Mouse (Mus musculus) neural tube, embryonic 15.5 days (tissue): ENCODE data around the gene Agl. TPM values are rescaled to one million over a fixed set of nuclear protein-coding genes. Genes with fewer than 3 reads are reported as not detected.

Experiments used
- ATAC-seq: fragments of 200-750 bp; cut with Nextera tagmentation; 2 replicates; pipeline ENCODE4 v1.8.0; 2017; ENCODE audit warnings: mild to moderate bottlenecking, moderate TSS enrichment, moderate library complexity; ENCODE audit not compliant: low FRiP score
- H3K27ac ChIP-seq: fragments of 300-500 bp; sonication (generic); replicated peaks from 2 replicates; pipeline ENCODE4 v1.5.1; 2015; ENCODE audit warnings: mild to moderate bottlenecking, inconsistent platforms
- H3K27me3 ChIP-seq: fragments of 300-500 bp; sonication (generic); replicated peaks from 2 replicates; pipeline ENCODE4 v1.6.1; 2015; ENCODE audit warnings: inconsistent platforms
- H3K36me3 ChIP-seq: fragments of 300-500 bp; sonication (generic); 2 replicates; pipeline ENCODE4 v1.6.1; 2015; ENCODE audit warnings: inconsistent platforms
- H3K4me1 ChIP-seq: fragments of 300-500 bp; sonication (generic); 2 replicates; pipeline ENCODE4 v1.6.1; 2015; ENCODE audit warnings: inconsistent platforms
- H3K4me2 ChIP-seq: fragments of 300-500 bp; sonication (generic); 2 replicates; pipeline ENCODE4 v1.6.1; 2015; ENCODE audit warnings: inconsistent platforms, mild to moderate bottlenecking, moderate library complexity
- H3K4me3 ChIP-seq: fragments of 300-500 bp; sonication (generic); replicated peaks from 2 replicates; pipeline ENCODE4 v1.5.1; 2015; ENCODE audit warnings: mild to moderate bottlenecking, inconsistent platforms
- H3K9ac ChIP-seq: fragments of 300-500 bp; sonication (generic); replicated peaks from 2 replicates; pipeline ENCODE4 v1.6.1; 2015; ENCODE audit warnings: mild to moderate bottlenecking, inconsistent platforms
- H3K9me3 ChIP-seq: fragments of 300-500 bp; sonication (generic); replicated peaks from 2 replicates; pipeline ENCODE4 v1.6.1; 2016; ENCODE audit warnings: inconsistent platforms
- WGBS: fragments of 180-500 bp; shearing (Covaris S2); methylation state at CpG from one replicate; pipeline ENCODE4 v1.1.7; 2015; ENCODE audit warnings: mixed read lengths; 5-methylcytosine and 5-hydroxymethylcytosine counted together
- polyA plus RNA-seq: library from polyadenylated mRNA; unstranded; fragments of >200 nt; fragmentation: Nextera tagmentation; extraction: Ambion mirVana; gene quantifications from 2 replicates; pipeline ENCODE4 v1.2.1, GENCODE M21; 2015

The Agl gene
- polyA plus RNA-seq, 1 experiment from 2014 or later: 17.0 TPM

DNA sequence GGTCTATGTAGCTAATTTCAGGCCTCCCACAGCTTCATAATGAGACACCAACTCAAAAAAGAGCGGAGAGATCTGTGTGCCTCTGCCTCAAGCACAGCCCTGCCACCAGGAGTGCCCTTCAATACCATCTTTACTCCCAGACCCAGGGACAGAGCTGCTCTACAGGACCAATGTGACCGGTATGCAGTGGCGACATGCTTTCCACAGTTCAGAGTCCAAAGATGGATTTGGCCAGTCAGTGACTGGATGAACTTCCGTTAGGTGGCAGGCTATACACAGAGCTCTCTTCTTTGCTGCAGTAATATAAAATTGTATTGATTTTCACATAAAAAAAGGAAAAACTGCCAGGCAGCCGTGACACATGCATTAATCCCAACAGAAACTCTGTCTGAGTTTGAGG lies 104.1 kb downstream of the Agl start:
- Histone ChIP-seq H3K4me2 (no peak overlapping the region), H3K36me3 (peaks cover 3% of the 10 kb centered on the region; the same call in 1 of the 2 replicates), H3K9me3 (no peaks in the 10 kb centered on the region), H3K27ac (no peak overlapping the region), H3K4me3 (no peak overlapping the region), H3K9ac (no peak overlapping the region), H3K4me1 (no peaks in the 10 kb centered on the region), H3K27me3 (no peaks in the 10 kb centered on the region)
- ATAC-seq: no peak
- WGBS: 90% methylated on average over 5 of the region's 5 CpGs

DNA sequence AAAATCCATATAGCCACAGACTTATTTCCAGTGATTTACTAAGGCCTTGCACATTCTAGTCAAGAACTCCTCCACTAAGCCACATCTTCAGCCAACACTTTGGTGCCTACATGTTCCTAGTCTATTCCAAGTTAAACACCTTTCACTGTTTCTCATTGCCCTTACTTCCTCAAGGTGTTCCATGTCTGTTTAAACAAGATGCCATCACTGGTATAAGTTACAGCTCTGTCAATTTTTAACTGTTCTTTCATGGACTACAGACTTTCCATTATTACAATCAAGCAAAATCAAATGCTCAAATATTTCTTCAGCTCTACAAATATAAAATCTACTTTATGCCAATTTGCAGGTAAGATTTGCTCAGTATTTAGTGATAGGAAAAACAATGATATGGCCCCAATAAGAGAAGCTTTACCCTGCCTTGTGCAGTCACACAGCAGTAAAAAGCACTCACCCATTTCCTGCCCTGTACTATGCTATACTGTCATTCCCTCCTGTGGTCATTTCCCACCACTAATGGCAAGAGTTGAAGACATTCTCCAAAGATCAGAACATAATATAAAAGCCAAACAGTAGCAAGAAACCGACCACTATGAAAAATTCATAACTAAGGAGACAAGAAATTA lies 105.2 kb downstream of the Agl start:
- Histone ChIP-seq H3K4me1 (no peaks in the 10 kb centered on the region), H3K27ac (no peak overlapping the region), H3K4me2 (no peak overlapping the region), H3K4me3 (no peak overlapping the region), H3K9me3 (no peaks in the 10 kb centered on the region), H3K36me3 (peaks cover 3% of the 10 kb centered on the region; the same call in 1 of the 2 replicates), H3K9ac (no peak overlapping the region), H3K27me3 (no peaks in the 10 kb centered on the region)
- WGBS: 86% methylated on average over 1 of the region's 1 CpGs
- no peak for ATAC-seq

DNA sequence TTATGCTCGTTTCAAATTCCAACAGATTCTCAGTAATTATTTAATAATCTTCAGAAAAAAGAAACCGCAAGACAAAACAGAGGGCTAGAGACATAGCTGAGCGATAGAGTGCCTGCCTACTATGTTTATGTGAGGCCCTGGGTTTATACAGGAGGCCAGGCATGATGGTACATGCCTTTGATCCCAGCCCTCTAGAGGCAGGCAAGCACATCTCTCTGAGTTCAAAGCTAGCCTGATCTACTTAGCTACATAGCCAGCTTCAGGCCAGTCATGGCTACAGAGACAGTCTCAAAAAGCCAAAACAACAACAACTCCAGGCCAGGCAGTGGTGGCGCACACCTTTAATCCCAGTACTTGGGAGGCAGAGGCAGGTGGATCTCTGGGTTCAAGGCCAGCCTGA lies 106.4 kb downstream of the Agl start:
- H3K4me2 ChIP-seq: no peak overlapping the region
- no peaks in the 10 kb centered on the region for H3K27me3 ChIP-seq
- H3K9ac ChIP-seq: no peak overlapping the region
- H3K36me3 ChIP-seq: no peaks in the 10 kb centered on the region; the same call in 1 of the 2 replicates
- no peak overlapping the region for H3K4me3 ChIP-seq
- no peak overlapping the region for H3K27ac ChIP-seq
- no peaks in the 10 kb centered on the region for H3K4me1 ChIP-seq
- ATAC-seq: no peak
- no peaks in the 10 kb centered on the region for H3K9me3 ChIP-seq
- 98% methylated on average over 4 of the region's 4 CpGs for WGBS

DNA sequence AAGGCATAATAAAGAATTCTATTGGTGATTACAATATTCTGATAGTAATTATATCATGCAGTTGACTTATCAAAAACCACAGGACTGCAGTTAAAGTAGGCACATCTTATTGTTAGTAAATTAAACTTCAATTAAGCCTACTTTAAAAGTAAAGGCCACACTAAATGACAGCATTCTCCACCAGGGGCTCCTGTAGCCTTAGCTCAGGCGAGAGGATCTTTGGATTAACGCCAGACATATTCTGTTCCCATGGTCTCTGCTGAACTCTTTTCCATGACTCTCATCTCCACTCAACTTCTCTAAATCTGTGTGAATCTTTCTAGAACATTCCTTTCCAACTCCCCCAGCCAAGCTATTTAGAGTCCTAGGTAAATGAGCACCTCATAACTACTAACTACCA lies 109.2 kb downstream of the Agl start:
- WGBS: 65% methylated on average over 2 of the region's 2 CpGs

DNA sequence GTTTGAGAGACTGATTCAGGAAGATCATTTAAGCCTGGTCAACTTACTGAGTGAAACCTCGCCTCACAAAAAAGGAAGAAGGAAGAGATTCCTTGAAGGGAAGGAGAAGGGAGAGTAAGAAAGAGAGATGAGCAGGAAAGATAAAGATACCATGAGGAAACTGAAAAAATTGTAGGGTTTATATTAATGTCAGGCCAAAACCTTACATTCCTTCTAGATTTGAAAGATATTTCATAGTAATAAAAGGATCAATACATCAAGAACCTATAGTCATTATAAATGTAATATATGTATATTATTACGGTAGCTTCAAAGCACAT lies 112.3 kb downstream of the Agl start:
- no peaks in the 10 kb centered on the region for H3K9me3 ChIP-seq
- ATAC-seq: no peak

More for the DNA sequence above, 109.2 kb downstream of the Agl start:
- no peaks in the 10 kb centered on the region for H3K27me3 ChIP-seq
- H3K9me3 ChIP-seq: no peaks in the 10 kb centered on the region
- no peak overlapping the region for H3K4me2 ChIP-seq
- H3K27ac ChIP-seq: no peak overlapping the region
- ATAC-seq: no peak
- no peak overlapping the region for H3K4me3 ChIP-seq
- H3K9ac ChIP-seq: no peak overlapping the region
- H3K36me3 ChIP-seq: peaks cover 2% of the 10 kb centered on the region; the same call in 1 of the 2 replicates
- H3K4me1 ChIP-seq: no peaks in the 10 kb centered on the region

DNA sequence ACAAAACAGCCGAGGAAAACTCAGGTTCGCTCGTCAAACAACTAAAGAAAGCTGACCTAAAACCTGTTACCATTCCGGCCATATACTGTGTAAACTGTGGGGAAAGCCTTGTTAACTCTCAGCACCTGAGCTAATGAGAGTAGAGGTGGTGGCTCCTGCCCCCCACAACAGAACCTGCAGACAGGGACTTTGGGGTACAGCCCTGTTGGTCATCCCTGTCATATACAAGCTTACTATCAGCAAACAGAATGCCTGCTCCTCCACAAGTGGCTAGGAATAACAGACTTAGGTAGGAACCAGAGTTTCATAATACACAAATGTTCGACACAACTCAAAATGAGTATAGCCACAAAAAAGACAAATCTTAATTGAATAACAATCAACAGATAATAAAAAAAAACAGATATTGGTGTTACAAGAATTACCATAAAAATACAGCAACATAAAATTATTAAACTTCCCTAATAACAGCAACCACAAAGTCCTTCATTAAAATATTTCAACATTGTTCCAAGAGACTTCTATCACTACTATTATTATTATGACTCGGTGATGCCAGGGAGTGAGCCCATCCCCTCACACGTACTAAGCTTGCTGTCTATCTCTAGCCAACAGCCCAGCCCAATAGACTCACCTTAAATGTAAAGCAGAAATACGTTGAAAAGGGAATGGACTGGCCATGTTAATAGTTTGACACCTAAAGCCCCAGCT lies 112.9 kb downstream of the Agl start:
- Histone ChIP-seq H3K27ac (no peak overlapping the region), H3K4me1 (no peaks in the 10 kb centered on the region), H3K36me3 (peaks cover 13% of the 10 kb centered on the region; the same call in 1 of the 2 replicates), H3K4me3 (no peak overlapping the region), H3K4me2 (no peak overlapping the region), H3K9me3 (no peaks in the 10 kb centered on the region), H3K27me3 (no peaks in the 10 kb centered on the region), H3K9ac (no peak overlapping the region)
- no peak for ATAC-seq
- WGBS: 89% methylated on average over 8 of the region's 8 CpGs

More for the DNA sequence above, 112.3 kb downstream of the Agl start:
- no peak overlapping the region for H3K27ac ChIP-seq
- no peak overlapping the region for H3K9ac ChIP-seq
- H3K27me3 ChIP-seq: no peaks in the 10 kb centered on the region
- H3K4me1 ChIP-seq: no peaks in the 10 kb centered on the region
- no peak overlapping the region for H3K4me3 ChIP-seq
- WGBS: 93% methylated on average over 2 of the region's 2 CpGs
- no peak overlapping the region for H3K4me2 ChIP-seq
- H3K36me3 ChIP-seq: peaks cover 10% of the 10 kb centered on the region; the same call in 1 of the 2 replicates

DNA sequence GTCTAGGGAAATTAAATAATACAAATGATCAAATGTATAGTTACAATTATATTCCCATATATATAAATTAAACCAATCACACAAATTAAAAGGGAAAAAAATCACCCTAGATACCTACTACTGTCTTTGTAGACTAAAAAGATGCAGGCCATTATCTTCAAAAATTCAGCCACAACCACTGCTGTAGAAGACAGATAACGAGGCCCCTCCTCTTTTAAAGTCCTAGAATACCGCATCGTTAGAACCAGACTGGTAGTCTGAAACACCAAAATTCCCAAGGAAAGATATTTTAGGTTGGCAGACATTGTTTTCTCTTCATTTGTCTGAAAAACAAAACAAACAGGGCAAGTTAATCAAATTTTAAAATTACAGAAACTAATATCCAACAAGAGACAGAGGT lies 113.7 kb downstream of the Agl start:
- H3K9me3 ChIP-seq: no peaks in the 10 kb centered on the region
- no peak overlapping the region for H3K4me3 ChIP-seq
- no peak overlapping the region for H3K9ac ChIP-seq
- WGBS: 94% methylated on average over 3 of the region's 3 CpGs
- no peaks in the 10 kb centered on the region for H3K4me1 ChIP-seq
- no peak for ATAC-seq
- no peak overlapping the region for H3K27ac ChIP-seq
- H3K4me2 ChIP-seq: no peak overlapping the region
- peaks cover 13% of the 10 kb centered on the region; the same call in 1 of the 2 replicates for H3K36me3 ChIP-seq
- no peaks in the 10 kb centered on the region for H3K27me3 ChIP-seq

Other genes with a start within 250 kb of the Agl start
- gene Lrrc39, start 245.2 kb downstream of the Agl start, polyA plus RNA-seq: 0.40 and 0.45 TPM in 2 replicates
- 12.9 and 17.0 TPM in 2 replicates for gene Sass6, start 213.2 kb downstream of the Agl start, polyA plus RNA-seq
- gene Trmt13, start 193.6 kb downstream of the Agl start, polyA plus RNA-seq: 26.6 and 29.1 TPM in 2 replicates
- 59.9 and 68.5 TPM in 2 replicates for gene Mfsd14a, start 145.5 kb downstream of the Agl start, polyA plus RNA-seq
- gene Gm43191, start 126.9 kb downstream of the Agl start, polyA plus RNA-seq: not detected in 2 replicates
- 7.8 and 10.0 TPM in 2 replicates for gene Slc35a3, start 95.3 kb downstream of the Agl start, polyA plus RNA-seq
- 5.3 and 10.1 TPM in 2 replicates for gene Frrs1, start 51.3 kb upstream of the Agl start, polyA plus RNA-seq
- not detected in 2 replicates for gene 4930455H04Rik, start 160.1 kb upstream of the Agl start, polyA plus RNA-seq
- 7.2 and 7.3 TPM in 2 replicates for gene Palmd, start 160.8 kb upstream of the Agl start, polyA plus RNA-seq